Mouse (Mus musculus): ENCODE measurements around the gene Decr2.

DNA sequence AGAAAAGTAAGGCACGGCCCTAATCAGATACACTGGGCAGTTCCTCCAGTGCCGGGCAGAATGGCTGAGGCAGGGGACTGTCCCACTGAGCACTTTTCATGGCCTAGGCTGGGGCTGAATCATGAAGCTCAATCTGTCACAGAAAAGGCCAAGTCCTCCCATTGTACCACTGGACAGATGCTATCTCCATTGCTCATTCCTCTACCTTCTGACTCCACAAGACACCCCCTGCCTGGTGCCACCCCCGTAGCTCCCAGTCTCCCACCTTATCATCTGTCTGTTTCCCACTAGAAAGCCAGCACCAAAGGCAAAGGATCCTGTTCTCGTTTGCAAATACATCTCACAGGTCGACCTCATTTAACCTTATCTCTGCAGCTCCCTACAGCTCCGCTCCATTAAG, 58.1 kb downstream of the Decr2 start:
- TF ChIP-seq CTCF (IDR thresholded peaks at IDR 0.05) (no peak), POLR2A (IDR thresholded peaks at IDR 0.05; ENCODE audit: insufficient read depth, low read depth, low read length) (no peak)

Measured in heart, adult 2 months (tissue).